Mouse (Mus musculus) brain, embryonic 14.5 days (tissue): ENCODE data around the gene Cdc42.

Experiments
- CTCF ChIP-seq: fragments of 200-500 bp; IDR thresholded peaks from 2 replicates; pipeline ENCODE4 v1.5.1; 2012; ENCODE audit warnings: inconsistent platforms, mild to moderate bottlenecking, moderate library complexity, borderline replicate concordance; ENCODE audit not compliant: insufficient read depth, insufficient read length; ENCODE audit errors: extremely low read depth
- POLR2A ChIP-seq: fragments of 200-500 bp; IDR thresholded peaks from 2 replicates; pipeline ENCODE4 v1.6.1; 2012; ENCODE audit warnings: mild to moderate bottlenecking, inconsistent platforms, borderline replicate concordance; ENCODE audit not compliant: poor library complexity, insufficient read depth, insufficient read length, severe bottlenecking; ENCODE audit errors: extremely low read depth

GRCm38 (mm10) chr4:137306991-137307706 lies 50.4 kb downstream of the Cdc42 start:
- TF ChIP-seq CTCF (no peak), POLR2A (no peak)
